Mouse (Mus musculus): Measurements from ENCODE around the gene Crtc3.

- TF ChIP-seq MAX (IDR thresholded peaks at IDR 0.05), result no peak
- TF ChIP-seq CTCF (IDR thresholded peaks at IDR 0.05; ENCODE audit: control insufficient read depth, insufficient read depth, insufficient read length), result no peak
Observed at GRCm38 (mm10) chr7:80641497-80641896, 47.2 kb downstream of the Crtc3 start.
